9 mouse cellular contexts compared by ENCODE assay signal in the genomic region with DNA sequence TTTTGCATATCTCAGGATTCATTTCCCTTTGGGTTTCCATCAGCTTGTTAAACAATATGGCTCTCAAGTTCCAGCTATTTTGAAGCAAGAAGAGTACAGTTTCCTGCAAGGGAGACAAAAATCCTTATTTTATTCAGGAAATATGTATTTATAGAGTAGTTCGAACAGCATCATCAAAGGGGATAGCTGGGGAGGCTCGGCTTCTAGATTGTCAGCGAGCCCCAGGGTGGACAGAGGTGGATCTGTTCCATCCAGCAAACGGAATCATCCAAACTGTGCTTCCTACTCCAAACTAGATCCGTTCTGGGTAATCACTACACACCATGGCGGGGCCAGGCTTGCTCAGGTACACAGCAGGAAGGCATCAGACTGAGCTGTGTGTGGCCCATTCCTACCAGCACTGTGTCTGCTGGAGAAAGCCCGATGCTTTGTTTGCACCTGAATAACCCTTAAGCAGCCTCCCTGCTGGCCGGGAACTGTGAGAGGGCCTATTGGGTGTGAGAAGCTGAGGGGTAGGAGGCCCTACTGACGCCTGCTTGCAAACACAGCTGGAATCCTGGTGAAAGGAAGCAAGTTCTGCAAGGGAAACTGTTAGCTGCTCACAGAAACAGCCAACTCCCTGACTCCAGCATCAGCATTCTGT.
DNase-seq lines count a peak whose midpoint lies in the region; ATAC-seq lines count a peak whose summit lies in the region.
"Had no signal": no experiment of that assay in that cellular context is flagged by ENCODE, and none has a peak within 500 bp of the region (broad histone marks: within the 10 kb centered on the region; RNA-seq: fewer than 3 reads in every experiment).

No protein-coding gene starts in this region.

- no peak for ATAC-seq in limb, embryonic 15.5 days (ENCODE audit: insufficient number of reproducible peaks, low FRiP score, low TSS enrichment, low read depth)
- no peak for ATAC-seq in megakaryocyte, adult 5-6 weeks (ENCODE audit: poor library complexity, severe bottlenecking)
- ATAC-seq in inflammation-experienced regulatory T-cells, adult 6 months, result no peak

- intact Hi-C loops in heart, postnatal 10 days (cut with DNase I), result no loop called here

- H3K4me3 ChIP-seq in limb, embryonic 15.5 days, result no peak overlapping the region

- H3K4me2 ChIP-seq in limb, embryonic 15.5 days, result no peak overlapping the region

- peak overlapping the region; percentile 48 for H3K27ac ChIP-seq in limb, embryonic 15.5 days
- H3K27ac ChIP-seq: macrophage had no signal

- WGBS in limb, embryonic 15.5 days, result 19% methylated on average over 9 of the region's 9 CpGs

- peaks cover 15% of the 10 kb centered on the region for H3K4me1 ChIP-seq in limb, embryonic 15.5 days

- DNase-seq in gastrocnemius, adult 18-20 months (ENCODE audit: low spot score), result peak; percentile 1
- DNase-seq in gastrocnemius, postnatal 25 days, result no peak
- peak; percentile 25 for DNase-seq in embryo, embryonic 9.5 days (ENCODE audit: extremely low spot score)
- DNase-seq in heart, postnatal 10 days, result peak; percentile 41 to 51
- DNase-seq in adrenal gland, postnatal 36 days, result no peak

- no peaks in the 10 kb centered on the region for H3K36me3 ChIP-seq in limb, embryonic 15.5 days

- no peak overlapping the region for H3K9ac ChIP-seq in limb, embryonic 15.5 days

- H3K9me3 ChIP-seq in limb, embryonic 15.5 days, result no peaks in the 10 kb centered on the region

- no peaks in the 10 kb centered on the region for H3K27me3 ChIP-seq in limb, embryonic 15.5 days

Comparison
In these comparisons a context has a peak if more than half of its experiments do, and no peak if none do; other contexts are left out.
1. DNase-seq: peak in gastrocnemius, adult 18-20 months (single experiment), embryo, embryonic 9.5 days (single experiment) and heart, postnatal 10 days (2 of 2); none in gastrocnemius, postnatal 25 days (single experiment) and adrenal gland, postnatal 36 days (0 of 2).